Mouse (Mus musculus): ENCODE data around the gene Lmod1.

DNA sequence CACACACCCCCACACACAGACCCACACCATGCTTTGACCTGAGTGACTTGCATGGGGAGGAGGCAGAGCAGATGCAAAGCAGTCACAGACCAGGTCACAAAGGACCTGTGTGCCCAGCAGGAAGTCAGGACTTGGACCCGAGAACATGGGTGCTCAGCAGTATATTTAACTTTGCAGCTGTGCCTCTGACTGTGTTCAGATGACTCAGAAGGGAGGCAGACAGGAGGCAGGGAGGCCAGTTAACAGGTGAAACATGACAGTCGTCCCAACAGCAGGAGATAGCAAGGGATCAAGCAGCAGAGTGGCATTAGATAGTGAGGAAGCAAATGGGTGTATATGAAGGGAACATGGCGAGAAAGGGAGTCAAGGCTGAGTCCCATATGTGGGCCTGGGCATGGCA lies 22.3 kb downstream of the Lmod1 start:
- TF ChIP-seq POLR2A (IDR thresholded peaks at IDR 0.05; ENCODE audit: extremely low read depth, insufficient read depth, low read length), result no peak
- TF ChIP-seq CTCF (IDR thresholded peaks at IDR 0.05; ENCODE audit: extremely low read depth, insufficient read depth, low read length), result no peak

Data from cortical plate, adult 2 months (tissue).